Mouse (Mus musculus) urinary bladder, adult 2 months (tissue): ENCODE results near the gene Capzb. TPM values are rescaled to one million over a fixed set of nuclear protein-coding genes. Genes with fewer than 3 reads are reported as not detected.

Experiments used
- DNase-seq: peaks from one replicate; pipeline ENCODE4 v3.0.0; 2022; ENCODE audit warnings: low spot score
- polyA plus RNA-seq: library from polyadenylated mRNA; depleted of rRNA; stranded (reverse); fragments of >200 nt; gene quantifications from 2 replicates; pipeline ENCODE4 v1.2.3, GENCODE M21; 2012

Capzb gene
- polyA plus RNA-seq, 1 experiment = 297 TPM

DNA sequence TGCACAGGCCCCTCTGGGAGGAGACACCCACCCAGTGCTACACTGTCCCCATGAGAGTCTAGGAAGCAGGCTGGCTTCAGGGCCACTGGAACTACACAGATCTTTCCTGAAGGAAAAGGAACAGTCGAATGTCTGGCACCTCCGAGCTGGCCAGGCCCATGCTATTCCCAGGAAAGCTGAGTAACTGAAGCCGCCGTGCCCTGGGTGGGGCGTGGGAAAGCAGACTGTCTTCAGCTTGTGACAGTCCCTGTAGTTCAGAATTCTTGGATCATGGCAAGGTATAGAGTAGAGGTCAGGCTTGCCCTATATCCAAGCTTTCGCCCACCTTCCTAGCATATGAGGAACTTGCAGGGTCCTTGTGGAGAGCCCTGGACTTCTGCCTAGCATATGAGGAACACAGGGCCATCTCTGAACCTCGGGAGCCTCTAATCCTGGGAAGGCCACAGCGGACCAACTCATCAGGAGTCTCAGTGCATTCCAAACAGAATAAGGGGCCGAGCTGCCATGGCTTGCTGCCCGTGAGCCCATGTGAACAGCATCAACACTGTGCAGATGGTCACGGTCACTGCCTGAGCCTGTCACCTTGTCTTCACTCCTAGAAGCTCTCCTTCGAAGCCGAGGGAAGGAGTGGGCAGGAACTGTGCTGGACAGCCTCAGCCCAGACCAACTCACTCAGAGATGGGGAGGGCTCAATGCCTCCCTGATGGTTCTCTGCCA, 73.2 kb downstream of the Capzb start:
- DNase-seq = no peak

DNA sequence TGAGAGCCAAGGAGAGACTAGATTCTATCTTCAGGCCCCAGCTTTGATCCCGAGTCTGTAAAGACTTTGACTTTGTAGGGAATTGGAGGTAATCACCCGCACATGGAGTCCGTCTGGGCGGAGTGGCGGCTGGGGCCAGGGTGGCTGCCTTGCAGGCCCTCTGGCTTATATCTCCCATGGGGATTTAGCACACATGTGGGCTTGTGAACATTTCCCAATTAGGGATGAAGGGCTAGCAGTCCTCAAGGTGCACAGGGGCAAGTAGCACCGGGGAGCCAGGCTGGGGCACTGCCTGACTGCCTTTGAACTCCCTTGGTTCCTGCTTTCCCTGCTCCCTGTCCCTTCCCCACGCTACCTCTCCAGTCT, 73.8 kb downstream of the Capzb start:
- no peak for DNase-seq

DNA sequence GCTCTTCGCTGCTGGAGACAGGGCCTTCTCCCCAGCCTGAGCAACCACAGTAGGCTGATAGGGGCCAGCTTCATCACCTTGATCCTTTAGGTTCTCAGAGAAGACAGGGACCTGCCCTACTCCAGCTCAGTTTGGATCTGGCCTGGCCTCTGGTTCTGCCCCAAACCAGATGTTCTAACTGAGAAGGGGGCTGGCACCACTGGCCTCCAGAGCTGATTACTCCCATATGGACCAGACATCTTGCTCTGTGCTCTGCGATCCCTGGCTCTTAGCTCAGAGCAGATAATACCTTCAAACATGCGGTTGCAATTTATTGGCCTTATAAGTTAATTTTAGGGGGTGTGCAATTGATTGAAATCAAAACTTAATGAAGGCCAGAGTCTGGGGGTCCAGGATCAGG, 74.6 kb downstream of the Capzb start:
- DNase-seq = no peak

DNA sequence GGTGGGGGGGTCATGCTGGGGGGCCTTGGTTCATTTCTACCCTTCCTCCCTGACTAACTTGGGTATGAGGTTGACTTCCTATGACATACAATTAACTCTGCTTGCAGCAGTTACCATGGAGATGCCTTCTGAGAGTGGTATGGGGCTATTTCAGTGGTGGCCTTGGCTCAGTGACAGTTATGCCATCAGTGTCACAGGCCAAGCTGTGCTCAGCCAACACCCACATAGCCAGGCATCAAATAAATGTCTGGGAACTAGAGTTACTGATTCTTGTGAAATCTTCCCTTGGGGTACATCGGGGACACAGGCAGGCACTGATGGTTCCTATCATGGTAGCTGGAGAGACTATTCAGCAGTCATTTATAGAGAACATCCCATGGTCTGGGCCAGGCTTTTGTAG, 75.5 kb downstream of the Capzb start:
- DNase-seq = no peak

DNA sequence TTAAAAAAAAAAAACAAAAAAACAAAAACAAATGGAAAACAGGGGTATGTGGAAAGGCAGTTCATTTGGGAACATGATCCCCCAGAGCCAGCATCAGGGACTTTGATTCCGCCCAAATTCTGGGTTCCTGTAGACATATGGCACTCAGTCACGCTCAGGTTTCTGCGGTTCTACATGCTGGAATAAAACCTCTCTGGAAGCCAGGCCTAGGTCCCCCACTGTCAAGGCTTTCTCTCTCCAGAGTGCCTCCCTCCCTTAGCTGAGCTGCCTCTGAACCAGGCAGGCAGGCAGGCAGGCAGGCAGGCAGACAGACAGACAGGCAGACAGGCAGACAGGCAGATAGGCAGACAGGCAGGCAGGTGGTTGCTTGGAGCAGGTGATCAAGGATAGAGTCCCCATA, 77.5 kb downstream of the Capzb start:
- DNase-seq = no peak

DNA sequence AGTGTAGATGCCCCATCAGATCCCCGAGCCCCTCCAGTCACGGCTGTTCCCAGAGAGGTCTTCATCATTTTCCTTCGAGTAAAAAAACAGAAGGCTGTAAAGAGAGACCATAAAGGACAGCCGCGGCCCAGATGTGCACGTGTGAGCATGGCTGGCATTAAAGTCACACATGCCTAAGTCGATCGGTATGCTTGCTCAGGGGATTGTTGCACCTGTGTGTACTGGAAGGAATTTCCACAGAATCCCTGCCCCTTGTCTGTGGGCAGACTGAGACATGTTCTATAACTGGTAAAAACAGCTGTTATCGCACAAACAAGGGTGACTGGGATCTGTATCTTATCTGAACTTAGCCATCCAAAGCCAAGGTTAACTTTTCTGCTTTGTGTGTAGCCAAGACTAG, 78.9 kb downstream of the Capzb start:
- DNase-seq = no peak

DNA sequence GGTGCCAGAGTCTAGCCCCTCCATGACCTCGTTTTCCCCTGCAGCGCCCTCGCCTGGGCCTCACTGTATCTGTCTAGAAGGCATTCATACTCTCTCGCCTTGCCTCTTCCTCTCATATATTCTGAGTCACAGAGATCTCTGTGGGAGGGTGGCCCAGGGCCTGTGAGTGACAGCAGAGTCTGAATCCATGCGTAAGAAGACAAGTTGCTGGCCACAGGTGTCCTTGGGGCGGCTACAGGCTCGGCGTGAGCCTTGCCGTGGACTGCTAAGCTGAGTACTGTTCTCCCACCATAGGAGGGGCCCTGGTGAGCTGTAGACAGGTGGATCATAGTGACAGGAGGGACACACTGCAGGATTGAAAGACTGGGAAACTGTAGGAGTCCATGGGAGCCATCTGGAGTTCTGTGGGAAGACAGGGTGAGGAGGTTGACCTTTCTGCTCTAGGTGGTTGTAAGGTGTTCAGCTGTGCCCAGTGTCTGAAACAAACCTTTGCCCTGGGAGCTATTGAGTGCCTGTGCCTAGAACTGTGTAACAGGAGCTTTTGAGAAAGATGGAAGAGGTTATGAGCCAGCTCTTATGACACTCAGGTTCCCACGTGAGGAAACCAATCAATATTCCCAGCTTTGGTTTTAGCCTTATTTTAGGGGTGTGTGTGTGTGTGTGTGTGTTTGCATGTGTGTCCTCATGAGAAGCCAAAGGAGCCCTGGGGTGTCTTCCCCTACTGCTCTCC, 80.4 kb downstream of the Capzb start:
- no peak for DNase-seq

DNA sequence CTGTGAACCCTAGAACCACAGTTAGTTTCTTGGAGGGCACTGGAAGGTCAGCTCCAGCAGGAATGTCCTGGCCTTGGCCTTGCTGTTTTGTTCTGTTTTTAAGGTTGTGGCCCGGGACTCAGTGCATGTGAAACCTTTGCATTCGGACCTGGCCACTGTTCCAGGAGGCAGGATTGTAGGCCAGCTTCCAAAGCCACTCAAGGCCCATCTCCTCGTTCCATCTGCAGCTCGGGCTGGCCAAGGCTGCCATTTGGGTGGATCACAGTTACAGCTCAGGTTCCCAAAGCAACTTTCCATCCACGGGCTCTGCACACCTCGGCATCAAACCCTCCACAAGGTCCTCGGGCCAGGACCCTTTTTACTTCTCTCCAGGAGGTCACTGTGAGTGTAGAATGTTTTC, 81.9 kb downstream of the Capzb start:
- DNase-seq = no peak

DNA sequence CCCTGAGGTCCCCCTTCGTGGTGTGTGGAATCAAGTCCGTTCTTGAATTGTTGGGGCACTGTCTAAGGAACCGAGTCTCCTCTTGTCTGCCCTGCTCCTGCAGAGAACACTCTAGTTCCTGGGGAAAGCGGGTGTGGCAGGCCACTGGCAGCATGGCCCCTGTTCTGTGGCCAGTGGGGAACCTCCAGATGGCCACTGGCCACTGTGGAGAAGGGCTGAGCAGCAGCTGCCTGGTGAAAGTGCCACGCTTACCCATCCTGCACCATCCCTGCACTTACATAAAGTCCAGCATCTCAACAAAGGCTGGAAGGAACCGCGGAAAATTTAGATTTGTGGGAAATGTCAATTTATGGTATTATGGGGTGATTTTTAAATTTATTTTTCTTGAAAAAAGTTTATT, 83.7 kb downstream of the Capzb start:
- no peak for DNase-seq

DNA sequence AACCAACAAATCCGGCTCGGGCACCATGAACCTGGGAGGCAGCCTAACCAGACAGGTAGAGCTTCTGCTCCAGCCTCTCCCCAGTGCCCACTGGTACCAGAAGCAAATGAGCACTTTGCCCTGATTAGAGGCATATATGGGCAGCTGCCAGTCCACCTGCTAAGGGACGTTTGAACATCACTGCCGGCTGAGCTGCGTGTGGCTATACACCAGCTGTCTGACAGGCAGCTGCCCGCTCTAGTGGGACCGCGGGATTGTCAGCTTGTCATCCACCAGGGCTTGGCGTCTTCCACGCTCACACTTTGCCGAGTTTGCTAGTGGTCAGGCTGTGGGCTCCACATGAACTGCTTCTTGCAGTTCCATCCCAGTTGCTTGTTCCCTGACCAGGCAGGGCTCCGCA, 87.8 kb downstream of the Capzb start:
- no peak for DNase-seq

DNA sequence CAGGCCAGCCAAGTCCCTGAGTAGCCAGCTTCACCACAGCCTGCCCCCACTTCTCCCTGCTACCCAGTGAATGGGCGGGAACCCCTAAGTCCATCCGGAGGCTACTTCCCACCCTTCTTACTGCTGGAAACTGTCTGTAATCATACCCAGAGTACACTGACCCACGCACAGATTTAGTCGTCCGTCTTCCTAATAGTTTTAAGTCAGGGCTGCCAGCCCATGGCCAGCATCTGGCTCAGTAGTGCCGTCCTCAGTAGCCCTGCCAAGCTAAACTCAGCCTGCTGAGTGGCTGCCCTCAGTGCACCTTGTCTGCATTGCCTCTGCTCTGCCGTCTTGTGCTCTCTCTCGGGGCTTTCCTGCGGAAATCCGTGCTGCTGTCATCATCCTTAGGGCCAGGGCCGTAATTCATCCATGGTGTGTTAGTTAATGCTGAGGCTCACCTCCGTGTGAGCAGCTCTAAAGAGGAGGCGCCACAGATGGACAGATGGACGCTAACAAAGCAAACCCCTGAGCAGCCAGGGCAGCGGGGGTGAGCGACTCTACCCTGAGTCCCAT, 89.2 kb downstream of the Capzb start:
- no peak for DNase-seq

DNA sequence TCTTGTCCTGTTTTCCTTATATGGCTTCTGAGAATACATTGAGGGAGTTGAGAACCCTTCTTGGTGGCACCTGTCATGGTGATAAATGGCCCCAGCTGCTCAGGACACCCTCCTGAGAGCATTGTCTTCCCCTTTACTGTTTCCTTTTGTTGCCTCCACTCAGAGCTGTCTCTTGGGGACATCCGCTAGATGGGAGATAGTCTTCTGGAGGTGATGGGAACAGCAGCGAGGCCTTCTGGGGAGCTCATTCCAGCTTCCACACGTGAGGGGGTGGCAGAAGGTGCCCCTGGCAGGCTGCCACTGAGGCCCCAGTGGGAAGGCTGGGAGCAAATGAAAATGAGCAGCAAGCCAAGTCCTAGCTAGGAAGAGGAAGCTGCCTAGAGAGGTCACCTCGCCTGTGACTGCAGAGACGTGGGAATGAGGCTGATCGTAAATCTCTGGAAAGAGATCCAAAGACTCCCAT, 90.3 kb downstream of the Capzb start:
- DNase-seq = no peak

DNA sequence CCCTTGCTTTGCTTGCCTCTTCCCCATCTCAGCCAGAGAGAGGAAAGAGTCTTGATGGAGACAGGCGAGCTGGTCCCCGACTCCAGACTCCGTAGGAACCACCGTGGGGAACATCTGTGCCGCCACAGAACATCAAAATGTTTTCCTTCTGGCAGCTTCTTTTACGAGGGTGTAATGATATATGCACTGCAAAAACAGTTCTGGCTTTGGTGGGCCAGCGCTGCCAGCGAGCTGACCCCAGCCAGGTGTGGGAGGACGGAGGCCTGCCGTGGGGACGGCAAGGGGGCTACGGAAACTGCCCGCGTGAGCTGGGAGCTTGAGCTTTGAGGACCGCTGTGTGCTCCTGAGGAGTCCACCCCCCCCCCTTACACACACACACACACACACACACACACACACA, 92.2 kb downstream of the Capzb start:
- no peak for DNase-seq

DNA sequence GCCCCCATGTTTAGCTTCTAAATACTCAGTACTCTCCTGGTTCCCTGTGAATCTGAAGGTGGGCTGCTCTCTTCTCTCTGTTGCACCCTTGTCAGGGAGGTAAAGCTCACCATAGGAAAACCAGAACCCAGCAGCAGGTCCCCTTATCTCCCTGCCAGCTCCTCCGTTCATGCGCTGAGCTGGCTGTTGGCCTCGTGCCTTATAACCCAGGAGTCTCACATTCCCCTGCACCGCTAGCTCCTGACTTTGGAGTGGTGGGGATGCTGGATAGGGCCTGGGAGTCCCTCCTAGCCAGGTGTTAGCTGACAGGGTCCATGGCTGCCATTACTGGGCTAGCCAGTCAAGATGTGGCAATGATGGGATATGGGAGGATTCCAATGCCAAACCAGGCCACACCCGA, 93.5 kb downstream of the Capzb start:
- DNase-seq = no peak

DNA sequence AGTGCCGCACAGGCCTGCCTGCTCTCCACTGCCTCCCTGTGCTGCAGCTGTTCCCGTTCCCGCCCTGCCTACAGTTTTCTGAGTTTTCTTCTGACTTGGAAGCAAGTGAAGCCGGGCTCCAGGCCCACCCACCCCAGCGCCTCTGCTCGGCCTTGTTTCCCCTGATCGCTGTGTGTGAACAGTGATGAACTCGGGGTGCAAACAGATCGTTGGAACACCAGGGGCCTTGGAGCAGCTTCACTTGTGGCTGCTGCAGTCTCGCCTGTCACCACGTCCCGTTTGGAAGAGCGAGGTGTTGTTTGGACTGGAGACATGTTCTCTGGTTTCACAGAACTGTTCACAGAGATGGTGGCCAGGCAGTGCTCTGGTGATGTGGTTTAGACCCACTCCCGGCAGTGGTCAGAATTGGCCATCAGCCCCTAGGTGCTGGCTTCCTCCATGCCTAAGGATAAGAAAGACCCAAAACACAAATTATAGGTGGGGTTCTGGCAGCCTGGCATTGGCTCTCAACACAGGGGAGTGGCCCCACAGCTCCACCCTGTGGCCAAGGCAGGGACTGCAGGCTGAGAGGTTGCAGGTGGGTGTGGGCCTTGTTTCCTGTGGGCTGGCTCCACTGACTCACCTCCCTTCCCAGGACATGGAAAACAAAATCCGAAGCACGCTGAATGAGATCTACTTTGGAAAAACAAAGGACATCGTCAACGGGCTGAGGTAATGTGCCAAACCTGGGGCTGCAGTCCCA, 94.6 kb downstream of the Capzb start:
- DNase-seq = peak; percentile 78

DNA sequence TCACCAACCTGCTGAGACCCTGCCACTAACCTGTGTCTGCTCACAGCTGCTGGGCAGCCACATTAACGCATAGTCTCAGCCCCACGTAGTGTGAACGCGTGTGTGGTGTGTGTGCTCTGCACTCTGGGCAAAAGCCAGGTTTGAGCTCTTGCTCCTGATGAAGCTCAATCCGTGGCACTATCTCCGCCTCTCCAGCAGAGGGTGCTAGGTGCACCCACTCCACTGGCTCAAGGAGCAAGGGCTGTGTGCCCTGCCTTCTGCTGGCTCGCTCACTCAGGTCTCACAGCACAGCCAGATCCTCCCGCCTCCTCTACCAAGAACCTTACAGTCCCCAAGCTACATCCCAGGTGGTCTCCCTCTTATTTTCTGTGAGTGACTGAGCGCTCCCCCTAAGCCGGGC, 96.3 kb downstream of the Capzb start:
- no peak for DNase-seq

DNA sequence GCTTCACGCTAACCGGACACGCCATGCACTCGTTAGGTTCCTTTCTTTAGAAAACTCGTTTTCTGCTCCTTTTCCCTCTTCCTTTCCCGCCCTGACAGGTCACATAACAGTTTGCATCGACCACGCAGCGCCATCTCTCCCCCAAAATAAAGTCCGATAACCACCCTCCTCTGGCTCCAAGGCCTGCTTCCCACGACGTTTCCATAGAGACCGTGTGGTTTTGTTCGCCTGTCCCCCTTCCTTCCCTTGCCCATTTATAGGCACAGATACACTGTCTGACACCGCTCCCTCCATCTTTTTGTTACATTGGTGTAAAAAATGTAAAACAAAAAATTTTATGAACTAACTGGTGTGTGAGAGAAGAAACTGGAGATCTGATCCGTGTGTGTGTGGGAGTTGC, 98.4 kb downstream of the Capzb start:
- no peak for DNase-seq

DNA sequence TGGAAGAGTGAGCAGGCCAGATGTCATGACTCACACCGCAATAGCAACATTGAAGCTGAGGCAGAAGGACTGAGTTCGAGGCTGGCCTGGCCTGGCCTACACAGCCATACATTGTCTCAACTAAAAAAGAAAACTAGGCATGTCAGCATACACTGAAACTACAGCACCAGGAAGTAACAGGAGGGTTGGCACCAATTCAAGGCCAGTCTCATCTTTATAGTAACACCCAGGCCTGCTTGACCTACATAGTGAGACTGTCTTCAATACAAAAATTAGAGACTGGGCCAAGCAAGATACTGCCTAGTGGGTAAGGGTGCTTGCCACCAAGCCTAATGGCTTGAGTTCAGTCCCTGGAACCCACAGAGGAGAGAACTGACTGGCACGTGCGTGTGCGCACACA, 99.3 kb downstream of the Capzb start:
- no peak for DNase-seq

DNA sequence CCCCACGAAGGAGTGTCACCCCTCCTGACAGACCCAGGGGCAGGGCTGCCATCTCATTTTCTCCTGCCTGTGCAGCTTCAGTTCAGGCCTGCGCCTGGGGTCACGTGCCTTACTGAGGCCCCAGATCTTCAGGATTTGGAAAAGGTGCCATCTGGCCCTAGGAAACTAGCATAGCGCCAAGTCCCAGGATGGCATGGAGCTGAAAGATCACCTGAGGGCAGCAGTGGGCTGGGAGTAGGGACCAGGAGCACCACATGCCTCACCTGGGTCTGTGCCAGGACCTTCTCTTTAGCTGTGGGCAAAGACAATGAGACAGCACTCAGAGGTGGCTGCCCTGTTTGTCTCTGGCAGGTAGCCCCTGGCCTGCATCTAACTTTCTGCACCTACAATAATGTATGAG, 104.9 kb downstream of the Capzb start:
- DNase-seq = no peak

DNA sequence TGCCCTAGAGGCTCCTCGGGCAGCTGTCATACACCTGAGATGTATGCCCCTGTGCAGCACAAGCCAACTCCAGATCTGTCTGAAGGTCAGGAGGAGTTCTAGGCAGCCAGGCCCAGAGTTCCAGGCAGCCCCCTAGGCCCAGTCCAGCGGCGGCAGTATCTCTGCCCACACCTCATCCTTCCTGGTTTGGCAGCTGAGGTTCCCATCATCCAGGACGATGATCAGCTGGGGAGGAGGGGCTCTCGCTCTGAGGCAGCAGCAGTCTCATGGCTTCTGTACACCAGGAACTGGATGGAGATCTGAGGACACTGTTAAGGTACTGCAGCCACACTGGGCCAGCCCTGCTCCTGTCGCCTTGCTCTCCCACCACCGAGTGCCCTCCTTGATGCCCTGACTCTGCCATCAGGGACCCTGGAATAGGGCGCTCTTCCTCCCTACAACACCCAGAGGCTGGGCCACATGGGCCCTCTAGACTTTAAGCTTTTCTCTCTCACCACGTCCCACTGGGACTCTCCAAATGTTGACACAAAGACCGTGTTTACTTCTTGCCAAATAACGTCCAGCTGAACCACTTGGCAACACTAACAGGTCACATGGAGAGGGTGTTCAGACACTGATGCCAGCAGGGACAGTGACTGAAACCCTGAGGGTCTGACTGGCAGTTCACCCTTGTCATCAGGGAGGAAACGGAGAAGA, 106.1 kb downstream of the Capzb start:
- DNase-seq = no peak

DNA sequence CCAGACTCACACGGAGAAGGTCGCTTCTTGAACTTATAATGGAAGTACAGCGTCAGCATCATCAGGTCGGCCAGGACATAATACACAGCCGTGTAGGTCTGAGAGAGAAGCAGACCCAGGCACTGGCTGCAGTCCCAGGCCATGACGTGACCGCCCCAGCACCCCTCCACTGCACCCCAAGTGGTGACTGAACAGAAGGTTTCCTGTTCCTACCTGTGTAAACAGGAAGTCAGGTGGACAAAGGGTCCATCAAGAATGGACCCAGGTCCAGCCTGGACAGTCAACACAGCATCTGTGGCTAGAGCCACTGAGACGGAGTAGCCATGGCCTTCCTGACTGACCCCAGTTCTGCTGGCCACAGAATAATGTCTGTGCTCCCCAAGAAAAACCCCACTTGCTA, 109.1 kb downstream of the Capzb start:
- no peak for DNase-seq

DNA sequence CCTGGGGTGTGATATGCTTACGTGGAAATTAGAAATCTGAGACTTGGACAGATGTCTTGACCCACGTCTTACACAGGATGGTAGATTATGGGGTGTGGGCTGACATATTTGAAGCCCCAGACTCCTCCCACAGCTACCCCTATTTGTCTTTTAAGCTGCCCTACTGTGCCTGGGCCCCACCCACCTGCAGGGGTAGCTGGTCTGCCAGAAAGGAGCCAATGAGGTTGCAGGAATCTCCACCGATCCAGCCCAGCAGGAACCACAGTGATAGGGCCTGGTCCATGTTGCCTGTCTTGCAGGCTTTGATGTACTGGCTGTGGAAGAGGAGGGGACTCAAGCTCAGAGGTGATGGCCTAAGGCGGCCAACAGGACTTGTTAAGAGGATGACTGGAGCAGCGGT, 109.5 kb downstream of the Capzb start:
- no peak for DNase-seq
